Mouse (Mus musculus) lung, embryonic 16.5 days (tissue): ENCODE measurements around the gene St8sia6. TPM values are rescaled to one million over a fixed set of nuclear protein-coding genes. Genes with fewer than 3 reads are reported as not detected.
A peak's percentile ranks its signal among the peaks of the same experiment; 100 is the strongest.

Source experiments
- ATAC-seq: fragments of 200-750 bp; cut with Nextera tagmentation; 2 replicates; pipeline ENCODE4 v1.8.0; 2017; ENCODE audit warnings: low read depth, mild to moderate bottlenecking, moderate library complexity
- H3K27ac ChIP-seq: fragments of 300-500 bp; sonication (generic); 2 replicates; pipeline ENCODE4 v1.5.1; 2014; ENCODE audit warnings: mild to moderate bottlenecking, control low read depth, low read length
- H3K27me3 ChIP-seq: fragments of 300-500 bp; sonication (generic); 2 replicates; pipeline ENCODE4 v1.6.1; 2014; ENCODE audit warnings: low read depth, low read length, mixed read lengths; ENCODE audit not compliant: control insufficient read depth, insufficient read depth
- H3K36me3 ChIP-seq: fragments of 300-500 bp; sonication (generic); 2 replicates; pipeline ENCODE4 v1.6.1; 2014; ENCODE audit warnings: low read length; ENCODE audit not compliant: control insufficient read depth, insufficient read depth
- H3K4me1 ChIP-seq: fragments of 300-500 bp; sonication (generic); replicated peaks from 2 replicates; pipeline ENCODE4 v1.6.1; 2014; ENCODE audit warnings: low read length, mixed read lengths; ENCODE audit not compliant: control insufficient read depth, insufficient read depth
- H3K4me2 ChIP-seq: fragments of 300-500 bp; sonication (generic); 2 replicates; pipeline ENCODE4 v1.6.1; 2014; ENCODE audit warnings: low read depth, low read length, control low read depth
- H3K4me3 ChIP-seq: fragments of 300-500 bp; sonication (generic); 2 replicates; pipeline ENCODE4 v1.5.1; 2014; ENCODE audit warnings: mild to moderate bottlenecking, low read length, control low read depth
- H3K9ac ChIP-seq: fragments of 300-500 bp; sonication (generic); 2 replicates; pipeline ENCODE4 v1.6.1; 2014; ENCODE audit warnings: low read length, control low read depth
- H3K9me3 ChIP-seq: fragments of 300-500 bp; sonication (generic); 2 replicates; pipeline ENCODE4 v1.6.1; 2016; ENCODE audit warnings: low read length; ENCODE audit not compliant: control insufficient read depth
- WGBS: fragments of 180-500 bp; shearing (Covaris S2); extraction: QIAGEN DNeasy Blood & Tissue Kit; methylation state at CpG from one replicate; pipeline ENCODE4 v1.1.7; 2014; 5-methylcytosine and 5-hydroxymethylcytosine counted together
- polyA plus RNA-seq: library from polyadenylated mRNA; unstranded; fragments of >200 nt; fragmentation: Nextera tagmentation; extraction: Ambion mirVana; gene quantifications from 2 replicates; pipeline ENCODE4 v1.2.1, GENCODE M21; 2015

Gene St8sia6
- polyA plus RNA-seq, 1 experiment from 2014 or later = 0.78 TPM

DNA sequence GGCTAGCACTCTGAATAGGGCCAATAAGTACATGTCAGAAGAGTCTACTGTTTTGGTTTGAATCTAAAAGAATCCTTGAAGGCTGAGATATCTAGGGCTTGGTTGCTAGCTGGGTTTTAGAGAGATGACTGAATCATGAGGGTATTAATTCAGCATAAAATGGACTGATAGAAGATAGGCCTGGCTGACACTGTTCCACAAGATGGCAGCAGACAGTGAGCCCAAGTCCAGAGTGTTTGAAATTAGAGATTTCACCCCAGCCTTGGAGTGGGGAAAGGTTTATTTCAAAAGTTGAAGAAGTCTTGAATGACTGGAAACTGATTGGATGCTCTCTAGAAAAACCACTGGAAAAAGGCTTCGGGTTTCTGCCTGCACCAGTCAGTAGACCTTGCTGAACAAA is 17.4 kb downstream of the St8sia6 start:
- Histone ChIP-seq H3K9me3 (no peaks in the 10 kb centered on the region), H3K27ac (no peak overlapping the region), H3K27me3 (no peaks in the 10 kb centered on the region), H3K4me3 (no peak overlapping the region), H3K36me3 (no peaks in the 10 kb centered on the region), H3K4me1 (no peaks in the 10 kb centered on the region), H3K4me2 (no peak overlapping the region), H3K9ac (no peak overlapping the region)
- WGBS = 52% methylated on average over 1 of the region's 1 CpGs
- no peak for ATAC-seq

DNA sequence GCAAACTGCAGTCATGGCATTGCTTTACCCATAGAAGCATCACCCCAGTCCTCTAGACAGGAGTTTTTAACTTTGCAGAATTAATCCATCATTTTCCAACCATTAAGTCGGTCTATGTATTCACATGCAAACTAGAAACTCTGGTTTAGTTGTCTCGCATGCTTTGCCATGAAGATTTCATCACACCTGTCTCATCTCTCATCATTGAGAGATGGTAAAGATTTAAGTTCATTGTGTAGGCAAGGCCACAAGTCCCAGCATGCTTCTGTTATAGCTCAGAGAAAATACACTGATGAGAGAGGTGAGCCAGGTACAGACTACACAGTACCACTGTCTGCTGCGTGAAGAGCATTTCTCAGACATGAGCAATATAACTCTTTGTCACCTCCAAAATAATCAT is 18.8 kb downstream of the St8sia6 start:
- H3K9ac ChIP-seq = no peak overlapping the region
- H3K27me3 ChIP-seq = no peaks in the 10 kb centered on the region
- H3K27ac ChIP-seq = no peak overlapping the region
- no peaks in the 10 kb centered on the region for H3K4me1 ChIP-seq
- no peaks in the 10 kb centered on the region for H3K9me3 ChIP-seq
- no peak overlapping the region for H3K4me3 ChIP-seq
- H3K4me2 ChIP-seq = no peak overlapping the region
- 83% methylated on average over 3 of the region's 3 CpGs for WGBS
- no peaks in the 10 kb centered on the region for H3K36me3 ChIP-seq
- no peak for ATAC-seq

DNA sequence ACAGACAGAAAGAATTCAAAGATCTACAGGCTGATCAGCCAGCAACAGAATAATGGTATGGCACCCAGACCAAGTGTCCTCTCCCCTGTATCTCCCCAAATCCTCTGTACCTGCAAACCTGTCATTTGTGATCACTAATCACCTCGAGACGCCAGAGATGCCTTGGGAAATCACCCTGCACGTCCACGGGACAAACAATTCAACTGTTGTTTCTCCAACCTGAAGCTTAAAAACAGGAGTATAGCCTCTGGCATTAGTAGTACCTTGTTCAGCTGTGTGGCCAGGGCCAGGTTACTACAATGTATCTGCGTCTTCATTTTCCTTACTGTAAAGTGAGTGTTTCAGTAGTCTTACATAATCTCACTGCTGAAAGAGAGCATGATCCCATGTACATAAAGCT is 25.3 kb downstream of the St8sia6 start:
- H3K9ac ChIP-seq = no peak overlapping the region
- H3K27ac ChIP-seq = no peak overlapping the region
- no peaks in the 10 kb centered on the region for H3K27me3 ChIP-seq
- ATAC-seq = no peak
- H3K4me2 ChIP-seq = no peak overlapping the region
- 43% methylated on average over 5 of the region's 5 CpGs for WGBS
- H3K36me3 ChIP-seq = no peaks in the 10 kb centered on the region
- no peaks in the 10 kb centered on the region for H3K4me1 ChIP-seq
- no peak overlapping the region for H3K4me3 ChIP-seq
- H3K9me3 ChIP-seq = no peaks in the 10 kb centered on the region

DNA sequence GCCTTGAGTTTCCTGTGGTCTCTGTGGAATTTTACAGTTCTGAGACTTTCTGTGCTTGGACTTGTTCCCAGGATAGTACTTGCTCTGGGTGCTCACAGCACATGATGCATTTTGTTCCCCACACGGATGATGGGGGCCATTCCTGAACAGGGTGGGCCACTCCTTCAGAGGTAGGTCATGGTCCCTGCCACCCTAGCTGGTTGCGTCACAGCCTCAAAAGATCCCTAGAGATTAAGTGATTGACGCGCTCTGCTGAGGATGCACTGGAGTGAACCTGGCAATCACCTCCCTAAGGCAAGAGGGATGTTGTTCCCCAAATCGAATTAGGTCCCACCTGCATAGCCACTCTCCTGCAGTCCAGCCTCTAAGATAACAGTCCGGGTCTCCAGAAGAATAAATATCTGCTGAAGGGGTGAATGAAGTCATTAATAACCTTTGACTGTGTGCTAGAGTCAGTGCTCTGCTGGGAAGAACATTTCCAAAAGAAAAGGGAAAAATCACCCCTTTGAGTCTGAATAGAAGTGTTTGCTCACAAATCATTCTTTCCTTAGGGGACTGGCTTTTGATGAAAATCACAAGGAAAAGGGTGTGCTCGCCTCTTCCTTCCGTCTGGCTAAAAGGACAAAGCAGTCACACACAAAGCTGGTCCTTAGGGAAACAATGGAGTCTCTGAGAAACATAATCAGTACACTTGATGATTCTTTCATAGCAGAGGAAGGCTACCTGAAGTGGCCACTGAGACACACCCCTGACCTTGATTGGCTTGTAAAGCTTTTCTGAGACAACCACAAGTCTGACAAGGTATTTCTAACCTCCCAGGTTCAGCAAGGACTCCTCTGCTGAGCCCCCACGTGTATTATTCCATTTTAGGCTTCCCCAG is 26.1 kb downstream of the St8sia6 start:
- Histone ChIP-seq H3K4me1 (no peaks in the 10 kb centered on the region), H3K4me3 (no peak overlapping the region), H3K9me3 (no peaks in the 10 kb centered on the region), H3K9ac (no peak overlapping the region), H3K36me3 (no peaks in the 10 kb centered on the region), H3K27me3 (no peaks in the 10 kb centered on the region), H3K27ac (peak overlapping the region; percentile 18; the same call in 1 of the 2 replicates), H3K4me2 (no peak overlapping the region)
- peak; percentile 56 for ATAC-seq
- WGBS = 41% methylated on average over 9 of the region's 9 CpGs

DNA sequence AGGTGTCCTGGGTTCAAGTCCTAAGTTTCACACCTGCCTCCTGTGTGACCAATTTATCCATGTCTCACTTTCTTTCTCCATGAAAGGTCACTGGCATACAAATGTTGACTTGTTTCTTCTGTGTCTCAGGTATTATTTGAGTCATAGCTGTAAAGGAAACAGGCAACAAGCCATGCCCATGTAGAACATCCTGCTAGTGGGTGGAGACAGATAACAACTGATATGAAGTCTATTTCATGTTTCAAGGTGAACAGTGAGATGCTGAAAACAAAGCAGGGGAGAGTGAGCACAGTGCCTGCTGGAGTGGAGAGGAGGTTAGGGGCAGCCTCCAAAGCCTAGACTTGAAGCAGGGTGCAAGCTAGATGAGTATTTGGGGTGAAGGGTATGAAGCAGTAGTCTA is 33.5 kb downstream of the St8sia6 start:
- Histone ChIP-seq H3K4me2 (no peak overlapping the region), H3K4me3 (no peak overlapping the region), H3K4me1 (no peaks in the 10 kb centered on the region), H3K27me3 (no peaks in the 10 kb centered on the region), H3K27ac (no peak overlapping the region), H3K36me3 (no peaks in the 10 kb centered on the region), H3K9ac (no peak overlapping the region), H3K9me3 (no peaks in the 10 kb centered on the region)
- no peak for ATAC-seq

DNA sequence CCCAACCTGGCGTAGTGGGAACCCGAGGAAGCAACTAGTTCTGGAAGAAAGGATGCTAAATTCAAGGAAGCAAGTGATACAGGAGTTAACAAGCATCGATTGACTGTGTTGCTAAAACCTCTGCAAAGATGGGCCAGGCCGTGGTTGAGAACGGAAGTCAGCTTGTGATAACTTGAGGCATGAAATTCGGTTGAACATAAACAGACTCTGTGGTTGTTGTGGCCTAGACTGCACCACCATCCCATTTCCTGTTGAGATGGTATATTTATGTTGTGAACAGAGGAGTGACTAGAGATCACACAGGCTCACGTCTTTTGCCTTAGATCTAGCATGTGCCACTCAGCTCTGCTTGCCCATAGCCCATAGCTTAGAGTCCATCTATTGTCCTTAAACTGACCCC is 36.5 kb downstream of the St8sia6 start:
- H3K4me2 ChIP-seq = no peak overlapping the region
- H3K27me3 ChIP-seq = no peaks in the 10 kb centered on the region
- ATAC-seq = no peak
- no peaks in the 10 kb centered on the region for H3K4me1 ChIP-seq
- no peaks in the 10 kb centered on the region for H3K36me3 ChIP-seq
- H3K9me3 ChIP-seq = no peaks in the 10 kb centered on the region
- no peak overlapping the region for H3K4me3 ChIP-seq
- 67% methylated on average over 7 of the region's 7 CpGs for WGBS
- H3K9ac ChIP-seq = no peak overlapping the region
- H3K27ac ChIP-seq = no peak overlapping the region

DNA sequence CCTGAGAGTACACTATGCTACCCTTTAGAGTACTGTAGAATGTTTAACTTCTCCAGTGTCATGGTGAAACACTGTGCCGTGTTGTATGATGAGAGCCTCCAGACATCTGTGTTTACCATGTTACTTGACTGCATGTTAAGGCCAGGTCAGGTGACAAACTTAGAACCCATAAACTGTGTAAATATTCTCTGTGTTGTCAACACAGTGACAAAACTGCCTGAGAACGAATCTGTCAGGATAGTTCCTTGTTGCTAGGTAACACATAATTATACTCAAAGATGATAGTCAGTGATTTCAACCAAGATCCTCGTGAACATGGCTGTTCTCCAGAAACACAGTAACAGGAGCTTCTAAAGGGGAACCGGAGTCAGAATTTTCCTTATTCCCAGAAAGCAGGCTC is 38.1 kb downstream of the St8sia6 start:
- no peak overlapping the region for H3K27ac ChIP-seq
- no peak overlapping the region for H3K9ac ChIP-seq
- no peaks in the 10 kb centered on the region for H3K4me1 ChIP-seq
- H3K27me3 ChIP-seq = no peaks in the 10 kb centered on the region
- no peaks in the 10 kb centered on the region for H3K36me3 ChIP-seq
- WGBS = 45% methylated on average over 4 of the region's 4 CpGs
- no peak overlapping the region for H3K4me3 ChIP-seq
- no peak for ATAC-seq
- H3K9me3 ChIP-seq = no peaks in the 10 kb centered on the region
- H3K4me2 ChIP-seq = no peak overlapping the region

DNA sequence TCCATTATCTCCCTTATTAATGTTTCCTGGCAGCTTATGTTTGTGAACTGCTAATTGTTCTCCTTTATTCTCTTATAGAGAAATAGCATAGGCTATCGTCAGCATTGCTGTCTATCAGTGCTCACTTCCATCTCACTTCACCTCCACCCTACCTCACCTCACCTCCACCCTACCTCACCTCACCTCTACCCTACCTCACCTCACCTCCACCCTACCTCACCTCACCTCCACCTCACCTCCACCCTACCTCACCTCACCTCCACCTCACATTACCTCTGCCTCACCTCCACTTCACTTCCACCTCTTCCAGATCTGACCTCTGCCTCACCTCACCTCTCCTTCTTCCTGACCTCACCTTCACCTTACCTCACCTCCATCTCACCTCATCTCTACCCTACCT is 42.2 kb downstream of the St8sia6 start:
- Histone ChIP-seq H3K4me3 (no peak overlapping the region), H3K4me2 (no peak overlapping the region), H3K27me3 (no peaks in the 10 kb centered on the region), H3K36me3 (no peaks in the 10 kb centered on the region), H3K27ac (no peak overlapping the region), H3K4me1 (no peaks in the 10 kb centered on the region), H3K9ac (no peak overlapping the region), H3K9me3 (no peaks in the 10 kb centered on the region)
- 74% methylated on average over 1 of the region's 1 CpGs for WGBS
- ATAC-seq = no peak

DNA sequence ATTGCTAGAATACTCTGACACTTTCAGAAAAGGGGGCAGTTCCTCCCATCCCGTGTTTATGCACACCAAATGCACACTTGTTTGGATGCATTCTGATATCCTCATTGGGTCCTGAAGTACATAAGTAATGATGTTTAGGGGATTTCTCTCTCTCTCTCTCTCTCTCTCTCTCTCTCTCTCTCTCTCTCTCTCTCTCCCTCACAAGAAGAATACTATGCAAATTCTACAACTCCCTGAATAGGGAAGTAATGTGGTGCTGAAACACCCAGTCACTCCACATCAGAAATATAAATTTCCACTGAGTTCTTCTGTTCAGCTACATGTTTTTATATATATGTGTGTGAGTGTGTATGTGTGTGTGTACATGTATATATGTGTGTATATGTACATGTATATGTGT is 43.1 kb downstream of the St8sia6 start:
- Histone ChIP-seq H3K4me3 (no peak overlapping the region), H3K4me2 (no peak overlapping the region), H3K4me1 (no peaks in the 10 kb centered on the region), H3K9me3 (no peaks in the 10 kb centered on the region), H3K9ac (no peak overlapping the region), H3K27ac (no peak overlapping the region), H3K27me3 (no peaks in the 10 kb centered on the region), H3K36me3 (no peaks in the 10 kb centered on the region)
- no peak for ATAC-seq
- WGBS = 42% methylated on average over 1 of the region's 1 CpGs
